Mouse (Mus musculus): Measurements from ENCODE around the gene Wdr45. TPM values are rescaled to one million over a fixed set of nuclear protein-coding genes. Genes with fewer than 3 reads are reported as not detected.
A peak's percentile ranks its signal among the peaks of the same experiment; 100 is the strongest.

Wdr45 gene
- polyA plus RNA-seq, 1 experiment = 41.7 TPM

GRCm38 (mm10) chrX:7763631-7764393 lies 49.7 kb downstream of the Wdr45 start:
- H3K4me1 ChIP-seq (ENCODE audit: control insufficient read depth, insufficient read depth, insufficient read length) = peaks cover 2% of the 10 kb centered on the region; the same call in 1 of the 2 replicates
- H3K36me3 ChIP-seq (ENCODE audit: control insufficient read depth, insufficient read depth, low read length) = peaks cover 10% of the 10 kb centered on the region
- peak overlapping the region; percentile 86 for H3K4me3 ChIP-seq (ENCODE audit: extremely low read depth, insufficient read depth, insufficient read length)
- TF ChIP-seq CTCF (IDR thresholded peaks at IDR 0.05; ENCODE audit: extremely low read depth, insufficient read depth, insufficient read length, insufficient replicate concordance) (no peak), POLR2A (IDR thresholded peaks at IDR 0.05; ENCODE audit: low read depth, low read length) (no peak)
- H3K27me3 ChIP-seq (ENCODE audit: control insufficient read depth, insufficient read depth, low read length) = no peaks in the 10 kb centered on the region
- DNase-seq (ENCODE audit: low read depth in 1 of 2, low spot score in 2 of 2) = no peak
- H3K27ac ChIP-seq (ENCODE audit: insufficient read depth, low read length) = peak overlapping the region; percentile 82
- 24% methylated on average over 22 of the region's 22 CpGs for WGBS

GRCm38 (mm10) chrX:7764657-7765280 lies 50.6 kb downstream of the Wdr45 start:
- WGBS = 59% methylated on average over 9 of the region's 9 CpGs
- no peaks in the 10 kb centered on the region for H3K27me3 ChIP-seq (ENCODE audit: control insufficient read depth, insufficient read depth, low read length)
- no peak overlapping the region for H3K27ac ChIP-seq (ENCODE audit: insufficient read depth, low read length)
- H3K36me3 ChIP-seq (ENCODE audit: control insufficient read depth, insufficient read depth, low read length) = peaks cover 10% of the 10 kb centered on the region
- DNase-seq (ENCODE audit: low read depth in 1 of 2, low spot score in 2 of 2) = no peak
- TF ChIP-seq CTCF (IDR thresholded peaks at IDR 0.05; ENCODE audit: extremely low read depth, insufficient read depth, insufficient read length, insufficient replicate concordance) = no peak
- no peak for TF ChIP-seq POLR2A (IDR thresholded peaks at IDR 0.05; ENCODE audit: low read depth, low read length)
- peak overlapping the region; percentile 4; the same call in 1 of the 2 replicates for H3K4me3 ChIP-seq (ENCODE audit: extremely low read depth, insufficient read depth, insufficient read length)
- peaks cover 2% of the 10 kb centered on the region; the same call in 1 of the 2 replicates for H3K4me1 ChIP-seq (ENCODE audit: control insufficient read depth, insufficient read depth, insufficient read length)

- WGBS = 72% methylated on average over 13 of the region's 13 CpGs
- peaks cover 10% of the 10 kb centered on the region for H3K36me3 ChIP-seq (ENCODE audit: control insufficient read depth, insufficient read depth, low read length)
- peaks cover 2% of the 10 kb centered on the region; the same call in 1 of the 2 replicates for H3K4me1 ChIP-seq (ENCODE audit: control insufficient read depth, insufficient read depth, insufficient read length)
- H3K27me3 ChIP-seq (ENCODE audit: control insufficient read depth, insufficient read depth, low read length) = no peaks in the 10 kb centered on the region
- H3K4me3 ChIP-seq (ENCODE audit: extremely low read depth, insufficient read depth, insufficient read length) = no peak overlapping the region
- peak overlapping the region; percentile 29; the same call in 1 of the 2 replicates for H3K27ac ChIP-seq (ENCODE audit: insufficient read depth, low read length)
- no peak for DNase-seq (ENCODE audit: low read depth in 1 of 2, low spot score in 2 of 2)
- TF ChIP-seq CTCF (IDR thresholded peaks at IDR 0.05; ENCODE audit: extremely low read depth, insufficient read depth, insufficient read length, insufficient replicate concordance) = no peak
- no peak for TF ChIP-seq POLR2A (IDR thresholded peaks at IDR 0.05; ENCODE audit: low read depth, low read length)
These were observed 51.1 kb downstream of the Wdr45 start for GRCm38 (mm10) chrX:7765281-7765670.

- Histone ChIP-seq H3K27me3 (ENCODE audit: control insufficient read depth, insufficient read depth, low read length) (no peaks in the 10 kb centered on the region), H3K36me3 (ENCODE audit: control insufficient read depth, insufficient read depth, low read length) (peaks cover 13% of the 10 kb centered on the region), H3K4me3 (ENCODE audit: extremely low read depth, insufficient read depth, insufficient read length) (no peak overlapping the region), H3K27ac (ENCODE audit: insufficient read depth, low read length) (no peak overlapping the region; the same call in 1 of the 2 replicates), H3K4me1 (ENCODE audit: control insufficient read depth, insufficient read depth, insufficient read length) (peaks cover 2% of the 10 kb centered on the region; the same call in 1 of the 2 replicates)
- TF ChIP-seq POLR2A (IDR thresholded peaks at IDR 0.05; ENCODE audit: low read depth, low read length) = no peak
- TF ChIP-seq CTCF (IDR thresholded peaks at IDR 0.05; ENCODE audit: extremely low read depth, insufficient read depth, insufficient read length, insufficient replicate concordance) = no peak
- DNase-seq (ENCODE audit: low read depth in 1 of 2, low spot score in 2 of 2) = no peak
- WGBS = 47% methylated on average over 11 of the region's 11 CpGs
These were observed 51.6 kb downstream of the Wdr45 start for GRCm38 (mm10) chrX:7765764-7766163.

- H3K4me1 ChIP-seq (ENCODE audit: control insufficient read depth, insufficient read depth, insufficient read length) = no peaks in the 10 kb centered on the region
- H3K36me3 ChIP-seq (ENCODE audit: control insufficient read depth, insufficient read depth, low read length) = peaks cover 21% of the 10 kb centered on the region
- 78% methylated on average over 7 of the region's 7 CpGs for WGBS
These were observed 55.3 kb downstream of the Wdr45 start for GRCm38 (mm10) chrX:7769302-7770017.

GRCm38 (mm10) chrX:7772766-7773165 lies 58.6 kb downstream of the Wdr45 start:
- no peaks in the 10 kb centered on the region for H3K27me3 ChIP-seq (ENCODE audit: control insufficient read depth, insufficient read depth, low read length)
- TF ChIP-seq CTCF (IDR thresholded peaks at IDR 0.05; ENCODE audit: extremely low read depth, insufficient read depth, insufficient read length, insufficient replicate concordance) = no peak
- TF ChIP-seq POLR2A (IDR thresholded peaks at IDR 0.05; ENCODE audit: low read depth, low read length) = no peak
- H3K4me1 ChIP-seq (ENCODE audit: control insufficient read depth, insufficient read depth, insufficient read length) = no peaks in the 10 kb centered on the region; the same call in 1 of the 2 replicates
- DNase-seq (ENCODE audit: low read depth in 1 of 2, low spot score in 2 of 2) = no peak
- no peak overlapping the region for H3K4me3 ChIP-seq (ENCODE audit: extremely low read depth, insufficient read depth, insufficient read length)
- H3K27ac ChIP-seq (ENCODE audit: insufficient read depth, low read length) = no peak overlapping the region
- H3K36me3 ChIP-seq (ENCODE audit: control insufficient read depth, insufficient read depth, low read length) = peaks cover 12% of the 10 kb centered on the region; the same call in 1 of the 2 replicates
- 64% methylated on average over 2 of the region's 2 CpGs for WGBS

More at GRCm38 (mm10) chrX:7769302-7770017, 55.3 kb downstream of the Wdr45 start:
- Histone ChIP-seq H3K27ac (ENCODE audit: insufficient read depth, low read length) (peak overlapping the region; percentile 22; the same call in 1 of the 2 replicates), H3K27me3 (ENCODE audit: control insufficient read depth, insufficient read depth, low read length) (no peaks in the 10 kb centered on the region), H3K4me3 (ENCODE audit: extremely low read depth, insufficient read depth, insufficient read length) (no peak overlapping the region)
- TF ChIP-seq CTCF (IDR thresholded peaks at IDR 0.05; ENCODE audit: extremely low read depth, insufficient read depth, insufficient read length, insufficient replicate concordance) (no peak), POLR2A (IDR thresholded peaks at IDR 0.05; ENCODE audit: low read depth, low read length) (no peak)
- no peak for DNase-seq (ENCODE audit: low read depth in 1 of 2, low spot score in 2 of 2)
